Mouse (Mus musculus): ENCODE data around the gene Dnmt3l.

GRCm38 (mm10) chr10:78068541-78068940, 26.8 kb downstream of the Dnmt3l start:
- TF ChIP-seq CTCF (IDR thresholded peaks at IDR 0.05; ENCODE audit: extremely low read depth, insufficient read length, insufficient replicate concordance, low read depth, low read length) (no peak), POLR2A (IDR thresholded peaks at IDR 0.05; ENCODE audit: low read depth, low read length) (no peak)

Data from small intestine, adult 2 months (tissue).